Mouse (Mus musculus) gonadal fat pad, adult 2 months (tissue): ENCODE measurements around the gene Sncg. TPM values are rescaled to one million over a fixed set of nuclear protein-coding genes. Genes with fewer than 3 reads are reported as not detected.
"Not testable (repeated sequence)": the region's sequence is repeated elsewhere in the genome, so short reads cannot be mapped to it uniquely, and the experiment has no call there.

ENCODE experiments used
- DNase-seq: peaks from one replicate; pipeline ENCODE4 v3.0.0-alpha.2; 2012; ENCODE audit warnings: low read depth
- polyA plus RNA-seq: library from polyadenylated mRNA; depleted of rRNA; stranded (reverse); fragments of >200 nt; gene quantifications from 2 replicates; pipeline ENCODE4 v1.2.3, GENCODE M21; 2012; rRNA removed

The Sncg gene
- 522 and 740 TPM in 2 replicates for polyA plus RNA-seq

GRCm38 (mm10) chr14:34374577-34374976 lies at the start of gene Sncg:
Gene Sncg (minus strand): TSS chr14:34374789.
- no peak for DNase-seq

GRCm38 (mm10) chr14:34421078-34421477 lies 46.5 kb upstream of the Sncg start:
- DNase-seq: no peak

- DNase-seq: no peak
Measured at GRCm38 (mm10) chr14:34417501-34417900, 42.9 kb upstream of the Sncg start.

GRCm38 (mm10) chr14:34416946-34417345 lies 42.4 kb upstream of the Sncg start:
- not testable (repeated sequence) for DNase-seq

- no peak for DNase-seq
Measured at GRCm38 (mm10) chr14:34412164-34412896, 37.7 kb upstream of the Sncg start.

- no peak for DNase-seq
Measured at GRCm38 (mm10) chr14:34410716-34411115, 36.1 kb upstream of the Sncg start.

GRCm38 (mm10) chr14:34403424-34403823 lies 28.8 kb upstream of the Sncg start:
- DNase-seq: no peak

GRCm38 (mm10) chr14:34402871-34403270 lies 28.3 kb upstream of the Sncg start:
- DNase-seq: no peak

GRCm38 (mm10) chr14:34401135-34401534 lies 26.5 kb upstream of the Sncg start:
- no peak for DNase-seq

- no peak for DNase-seq
Measured at GRCm38 (mm10) chr14:34400021-34400420, 25.4 kb upstream of the Sncg start.

- no peak for DNase-seq
Measured at GRCm38 (mm10) chr14:34399301-34399700, 24.7 kb upstream of the Sncg start.

- DNase-seq: no peak
Measured at GRCm38 (mm10) chr14:34398901-34399300, 24.3 kb upstream of the Sncg start.

GRCm38 (mm10) chr14:34397871-34398270 lies 23.3 kb upstream of the Sncg start:
- no peak for DNase-seq

- no peak for DNase-seq
Measured at GRCm38 (mm10) chr14:34393295-34393694, 18.7 kb upstream of the Sncg start.

GRCm38 (mm10) chr14:34382921-34383704 lies 8.5 kb upstream of the Sncg start:
- no peak for DNase-seq

GRCm38 (mm10) chr14:34378560-34379331 lies 4.2 kb upstream of the Sncg start:
- peak; percentile 78 for DNase-seq

GRCm38 (mm10) chr14:34377121-34377520 lies 2.5 kb upstream of the Sncg start:
- DNase-seq: no peak

GRCm38 (mm10) chr14:34375941-34376340 lies 1.4 kb upstream of the Sncg start:
- no peak for DNase-seq

- no peak for DNase-seq
Measured at GRCm38 (mm10) chr14:34375415-34375904, 871 bp upstream of the Sncg start, which contains the start of gene Mmrn2. Gene Mmrn2 (plus strand): TSS chr14:34375465.

- no peak for DNase-seq
Measured at GRCm38 (mm10) chr14:34373581-34373980, 1.0 kb downstream of the Sncg start.

- no peak for DNase-seq
Measured at GRCm38 (mm10) chr14:34372646-34373045, 1.9 kb downstream of the Sncg start.

- DNase-seq: no peak
Measured at GRCm38 (mm10) chr14:34371763-34372162, 2.8 kb downstream of the Sncg start.
